Mouse (Mus musculus) midbrain, postnatal 0 days (tissue): Measurements from ENCODE around the gene 1500011B03Rik. TPM values are rescaled to one million over a fixed set of nuclear protein-coding genes. Genes with fewer than 3 reads are reported as not detected.
"Not testable (repeated sequence)": the region's sequence is repeated elsewhere in the genome, so short reads cannot be mapped to it uniquely, and the experiment has no call there.

Experiments
- ATAC-seq: fragments of 200-750 bp; cut with Nextera tagmentation; 2 replicates; pipeline ENCODE4 v1.8.0; 2017; ENCODE audit warnings: moderate number of reproducible peaks, mild to moderate bottlenecking, moderate TSS enrichment, moderate library complexity; ENCODE audit not compliant: low FRiP score
- DNase-seq: peaks from one replicate; pipeline ENCODE4 v3.0.0-alpha.2; 2015; ENCODE audit warnings: low spot score
- H3K27ac ChIP-seq: fragments of 300-500 bp; sonication (generic); 2 replicates; pipeline ENCODE4 v1.5.1; 2014; ENCODE audit warnings: low read depth, mild to moderate bottlenecking, low read length, mixed read lengths
- H3K27me3 ChIP-seq: fragments of 300-500 bp; sonication (generic); 2 replicates; pipeline ENCODE4 v1.6.1; 2014; ENCODE audit warnings: low read length, control low read depth, mixed read lengths; ENCODE audit not compliant: insufficient read depth
- H3K36me3 ChIP-seq: fragments of 300-500 bp; sonication (generic); 2 replicates; pipeline ENCODE4 v1.6.1; 2014; ENCODE audit warnings: low read length, control low read depth, mixed read lengths; ENCODE audit not compliant: insufficient read depth
- H3K4me1 ChIP-seq: fragments of 300-500 bp; sonication (generic); 2 replicates; pipeline ENCODE4 v1.6.1; 2014; ENCODE audit warnings: mild to moderate bottlenecking, control low read depth, antibody characterized with exemption, low read length, mixed read lengths; ENCODE audit not compliant: insufficient read depth
- H3K4me2 ChIP-seq: fragments of 300-500 bp; sonication (generic); 2 replicates; pipeline ENCODE4 v1.6.1; 2014; ENCODE audit warnings: low read depth, mild to moderate bottlenecking, low read length, mixed read lengths; ENCODE audit not compliant: poor library complexity, severe bottlenecking
- H3K4me3 ChIP-seq: fragments of 300-500 bp; sonication (generic); 2 replicates; pipeline ENCODE4 v1.5.1; 2014; ENCODE audit warnings: low read depth, mild to moderate bottlenecking, low read length, moderate library complexity
- H3K9ac ChIP-seq: fragments of 300-500 bp; sonication (generic); replicated peaks from 2 replicates; pipeline ENCODE4 v1.6.1; 2014; ENCODE audit warnings: mild to moderate bottlenecking, low read length, moderate library complexity, mixed read lengths; ENCODE audit not compliant: poor library complexity, severe bottlenecking
- H3K9me3 ChIP-seq: fragments of 300-500 bp; sonication (generic); 2 replicates; pipeline ENCODE4 v1.6.1; 2016; ENCODE audit warnings: low read length, control low read depth
- CTCF ChIP-seq: IDR thresholded peaks from 2 replicates; pipeline ENCODE4 v1.5.1; 2016; ENCODE audit warnings: antibody characterized with exemption, mild to moderate bottlenecking
- WGBS: fragments of 180-500 bp; shearing (Covaris S2); extraction: QIAGEN DNeasy Blood & Tissue Kit; methylation state at CpG from one replicate; pipeline ENCODE4 v1.1.7; 2014; 5-methylcytosine and 5-hydroxymethylcytosine counted together
- polyA plus RNA-seq: library from polyadenylated mRNA; unstranded; fragments of >200 nt; fragmentation: Nextera tagmentation; extraction: Ambion mirVana; gene quantifications from 2 replicates; pipeline ENCODE4 v1.2.1, GENCODE M21; 2015
- total RNA-seq: library from RNA; depleted of rRNA; stranded (reverse); fragments of >200 nt; gene quantifications from 2 replicates; pipeline ENCODE4 v1.2.3, GENCODE M21; 2014

1500011B03Rik gene
- total and polyA plus RNA-seq, 2 experiments from 2014 or later: 299 to 372 TPM

- H3K36me3 ChIP-seq: no peaks in the 10 kb centered on the region
- WGBS: 88% methylated on average over 20 of the region's 20 CpGs
- H3K27me3 ChIP-seq: no peaks in the 10 kb centered on the region
- H3K9ac ChIP-seq: no peak overlapping the region
- ATAC-seq (no peak), DNase-seq (no peak)
- no peak overlapping the region for H3K4me3 ChIP-seq
- no peaks in the 10 kb centered on the region for H3K4me1 ChIP-seq
- no peak for TF ChIP-seq CTCF
- H3K9me3 ChIP-seq: no peaks in the 10 kb centered on the region
- no peak overlapping the region for H3K27ac ChIP-seq
- no peak overlapping the region for H3K4me2 ChIP-seq
Measured at GRCm38 (mm10) chr5:114851565-114852236, 28.4 kb upstream of the 1500011B03Rik start.

- not testable (repeated sequence) for H3K36me3 ChIP-seq, H3K4me3 ChIP-seq, H3K27ac ChIP-seq, H3K4me1 ChIP-seq, H3K27me3 ChIP-seq, ATAC-seq, H3K9me3 ChIP-seq, H3K9ac ChIP-seq, DNase-seq, H3K4me2 ChIP-seq
- WGBS: 46% methylated on average over 2 of the region's 2 CpGs
Measured at GRCm38 (mm10) chr5:114844371-114844770, 21.1 kb upstream of the 1500011B03Rik start.

GRCm38 (mm10) chr5:114842674-114843073, 19.4 kb upstream of the 1500011B03Rik start:
- DNase-seq: no peak
- TF ChIP-seq CTCF: 0 out of 2 replicates have a peak, but pooled peaks have one; percentile 11
- H3K9me3 ChIP-seq: no peaks in the 10 kb centered on the region
- H3K27ac ChIP-seq: no peak overlapping the region
- no peak; the same call in 1 of the 2 replicates for ATAC-seq
- H3K4me1 ChIP-seq: no peaks in the 10 kb centered on the region
- WGBS: 60% methylated on average over 5 of the region's 5 CpGs
- no peak overlapping the region for H3K9ac ChIP-seq
- no peak overlapping the region for H3K4me2 ChIP-seq
- no peak overlapping the region for H3K4me3 ChIP-seq
- no peaks in the 10 kb centered on the region for H3K36me3 ChIP-seq
- H3K27me3 ChIP-seq: no peaks in the 10 kb centered on the region

- not testable (repeated sequence) for H3K4me3 ChIP-seq, ATAC-seq, H3K27ac ChIP-seq, H3K9me3 ChIP-seq, H3K27me3 ChIP-seq, H3K9ac ChIP-seq, H3K36me3 ChIP-seq, H3K4me1 ChIP-seq, H3K4me2 ChIP-seq
- WGBS: 45% methylated on average over 3 of the region's 3 CpGs
- peak; percentile 38 for DNase-seq
Measured at GRCm38 (mm10) chr5:114842155-114842554, 18.9 kb upstream of the 1500011B03Rik start.

GRCm38 (mm10) chr5:114840481-114840880, 17.2 kb upstream of the 1500011B03Rik start:
- not testable (repeated sequence) for H3K9ac ChIP-seq, H3K4me3 ChIP-seq, H3K36me3 ChIP-seq, DNase-seq, H3K9me3 ChIP-seq, H3K4me2 ChIP-seq, H3K4me1 ChIP-seq, ATAC-seq, H3K27me3 ChIP-seq, H3K27ac ChIP-seq
- 81% methylated on average over 5 of the region's 5 CpGs for WGBS

- DNase-seq: no peak
- TF ChIP-seq CTCF: no peak
- Histone ChIP-seq H3K9ac (no peak overlapping the region), H3K4me3 (no peak overlapping the region), H3K36me3 (no peaks in the 10 kb centered on the region), H3K4me2 (no peak overlapping the region), H3K4me1 (no peaks in the 10 kb centered on the region), H3K27me3 (no peaks in the 10 kb centered on the region), H3K9me3 (no peaks in the 10 kb centered on the region), H3K27ac (no peak overlapping the region)
- no peak for ATAC-seq
- WGBS: 72% methylated on average over 12 of the region's 12 CpGs
Measured at GRCm38 (mm10) chr5:114836886-114837285, 13.6 kb upstream of the 1500011B03Rik start.
